Mouse (Mus musculus) embryonic fibroblast, embryonic 13.5 days (primary cell): ENCODE data around the gene Proser1. TPM values are rescaled to one million over a fixed set of nuclear protein-coding genes. Genes with fewer than 3 reads are reported as not detected.

Source experiments
- H3K27ac ChIP-seq: 2 replicates; pipeline ENCODE4 v1.5.1; 2012; ENCODE audit warnings: low read length, control low read depth, inconsistent platforms; ENCODE audit not compliant: insufficient read depth
- H3K4me1 ChIP-seq: 2 replicates; pipeline ENCODE4 v1.6.1; 2011; ENCODE audit warnings: low read length; ENCODE audit not compliant: control insufficient read depth, insufficient read depth
- H3K4me3 ChIP-seq: 2 replicates; pipeline ENCODE4 v1.5.1; 2011; ENCODE audit warnings: mild to moderate bottlenecking, control low read depth, low read length; ENCODE audit not compliant: insufficient read depth
- CTCF ChIP-seq: IDR thresholded peaks from 2 replicates; pipeline ENCODE4 v1.5.1; 2011; ENCODE audit warnings: mild to moderate bottlenecking, control low read depth, low read length, moderate library complexity, borderline replicate concordance; ENCODE audit not compliant: insufficient read depth
- POLR2A ChIP-seq: IDR thresholded peaks from 2 replicates; pipeline ENCODE4 v1.6.1; 2011; ENCODE audit warnings: low read depth, mild to moderate bottlenecking, control low read depth, low read length, moderate library complexity
- polyA plus RNA-seq: library from polyadenylated mRNA; stranded (reverse); fragments of >200 nt; gene quantifications from 2 replicates; pipeline ENCODE4 v1.2.4, GENCODE M21; 2011; ENCODE audit warnings: low read depth; ENCODE audit not compliant: missing spikeins, insufficient read length

Gene Proser1
- polyA plus RNA-seq, 1 experiment = 10.6 TPM

DNA sequence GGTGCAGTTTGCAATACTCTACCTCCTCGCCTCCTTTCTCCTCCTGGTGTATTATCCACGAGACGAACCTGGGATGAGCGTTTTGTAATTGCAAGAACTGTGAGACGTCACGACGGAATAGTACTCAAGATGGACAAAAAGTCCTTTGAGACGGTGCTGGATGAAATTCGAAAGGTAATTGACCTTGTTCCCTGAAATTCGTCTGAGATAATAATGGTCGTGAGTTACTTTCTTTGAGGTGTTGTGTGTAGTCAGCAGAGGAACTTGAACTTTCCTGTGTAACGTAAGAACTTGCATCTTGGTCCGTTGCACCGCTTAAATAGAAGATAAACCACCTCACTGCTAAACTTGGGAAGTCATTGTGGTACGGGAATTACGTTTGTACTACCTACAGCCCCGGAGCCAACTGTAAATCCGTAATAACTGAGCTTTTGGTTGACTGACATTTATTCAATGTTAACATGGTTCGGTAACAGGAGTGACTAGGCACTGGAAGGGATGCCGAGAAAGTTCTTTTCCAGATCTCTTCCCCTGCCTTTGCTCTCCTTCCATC lies 756 bp downstream of the Proser1 start:
- Histone ChIP-seq H3K4me3 (peak overlapping the region; percentile 95), H3K4me1 (peaks cover 2% of the 10 kb centered on the region; the same call in 1 of the 2 replicates), H3K27ac (no peak overlapping the region; the same call in 1 of the 2 replicates)
- TF ChIP-seq POLR2A = no peak

DNA sequence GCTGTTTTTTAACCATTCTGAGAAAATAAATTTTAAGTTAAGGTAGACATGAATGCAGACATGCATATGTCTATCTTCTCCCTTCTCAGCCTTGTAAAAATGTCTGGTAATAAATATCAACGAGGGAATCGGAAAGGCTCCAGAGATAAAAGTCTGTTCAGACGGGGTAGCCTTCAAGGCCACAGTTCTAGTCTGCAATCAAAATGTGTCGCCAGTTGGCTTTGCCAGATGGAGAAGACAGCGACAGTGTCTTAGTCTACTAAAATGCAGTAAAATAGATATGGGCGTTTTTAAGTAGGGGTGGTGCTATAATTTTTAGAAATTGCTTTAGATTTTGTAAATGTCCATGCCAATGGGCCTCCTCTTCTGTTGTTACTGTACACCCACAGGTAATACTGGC lies 1.9 kb downstream of the Proser1 start:
- Histone ChIP-seq H3K4me1 (peaks cover 2% of the 10 kb centered on the region; the same call in 1 of the 2 replicates), H3K4me3 (peak overlapping the region; percentile 43), H3K27ac (no peak overlapping the region)
- TF ChIP-seq CTCF = no peak
- TF ChIP-seq POLR2A = no peak

DNA sequence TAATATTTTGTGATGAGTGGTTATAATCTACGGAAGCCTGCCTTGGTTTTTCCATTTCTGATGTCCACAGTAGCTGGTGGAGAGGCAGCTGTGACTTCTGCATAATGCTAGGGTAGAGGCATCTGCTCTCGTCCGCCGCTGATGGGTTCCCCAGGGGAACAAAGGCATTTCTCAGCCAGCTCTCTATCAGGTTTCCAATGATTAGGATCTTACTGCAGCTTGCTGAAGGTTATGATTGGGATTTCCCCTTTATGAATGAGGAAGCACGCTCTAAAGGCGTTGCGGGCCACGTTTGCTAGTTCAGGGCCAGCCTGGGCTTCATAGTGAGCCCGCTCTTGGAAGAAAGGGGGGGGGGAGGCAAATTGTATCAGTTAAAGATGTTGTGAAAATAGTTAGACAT lies 3.0 kb downstream of the Proser1 start:
- TF ChIP-seq CTCF = no peak
- TF ChIP-seq POLR2A = no peak
- Histone ChIP-seq H3K4me1 (peaks cover 2% of the 10 kb centered on the region; the same call in 1 of the 2 replicates), H3K4me3 (no peak overlapping the region), H3K27ac (no peak overlapping the region)

DNA sequence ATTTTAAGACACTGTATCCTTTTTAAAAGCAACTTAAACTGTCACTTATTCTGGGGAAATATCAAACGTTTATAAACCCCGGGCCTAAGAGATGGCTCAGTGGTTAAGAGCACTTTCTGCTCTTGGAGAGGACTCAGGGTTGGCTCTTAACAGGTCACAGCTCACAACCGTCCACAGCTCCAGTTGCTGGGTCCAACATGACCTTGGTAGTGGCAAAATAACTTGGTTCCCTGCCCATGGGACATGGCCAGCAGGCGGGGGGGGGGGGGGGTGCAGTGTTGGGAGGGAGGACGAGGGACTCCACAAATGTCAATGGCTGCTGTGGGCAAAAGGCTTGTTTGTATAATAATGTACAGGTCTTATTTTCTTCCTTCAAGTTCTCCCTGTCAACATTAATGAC lies 3.9 kb downstream of the Proser1 start:
- Histone ChIP-seq H3K4me3 (no peak overlapping the region), H3K4me1 (peaks cover 2% of the 10 kb centered on the region; the same call in 1 of the 2 replicates), H3K27ac (no peak overlapping the region)
- TF ChIP-seq CTCF (no peak), POLR2A (no peak)

DNA sequence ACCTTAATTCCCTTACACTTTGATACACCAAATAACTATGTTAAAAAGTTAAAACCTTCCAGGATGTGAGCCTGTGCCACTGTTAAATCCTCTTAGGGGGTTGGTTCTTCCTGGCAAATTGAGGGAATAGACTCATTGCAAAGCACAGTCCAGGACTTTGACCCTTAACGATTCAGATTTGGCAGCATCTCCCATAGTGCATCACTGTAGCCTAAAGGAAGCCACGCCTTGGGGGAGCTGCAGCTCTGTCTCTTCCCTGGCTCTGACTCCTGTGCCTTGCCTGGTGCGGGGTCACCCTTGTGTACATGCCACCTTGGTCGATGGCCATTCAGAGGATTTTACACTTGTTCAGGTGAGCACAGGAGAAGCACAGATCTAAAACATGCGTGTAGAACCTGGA lies 6.2 kb downstream of the Proser1 start:
- H3K4me3 ChIP-seq = no peak overlapping the region
- H3K27ac ChIP-seq = no peak overlapping the region
- H3K4me1 ChIP-seq = peaks cover 2% of the 10 kb centered on the region; the same call in 1 of the 2 replicates
- TF ChIP-seq CTCF (no peak), POLR2A (no peak)

DNA sequence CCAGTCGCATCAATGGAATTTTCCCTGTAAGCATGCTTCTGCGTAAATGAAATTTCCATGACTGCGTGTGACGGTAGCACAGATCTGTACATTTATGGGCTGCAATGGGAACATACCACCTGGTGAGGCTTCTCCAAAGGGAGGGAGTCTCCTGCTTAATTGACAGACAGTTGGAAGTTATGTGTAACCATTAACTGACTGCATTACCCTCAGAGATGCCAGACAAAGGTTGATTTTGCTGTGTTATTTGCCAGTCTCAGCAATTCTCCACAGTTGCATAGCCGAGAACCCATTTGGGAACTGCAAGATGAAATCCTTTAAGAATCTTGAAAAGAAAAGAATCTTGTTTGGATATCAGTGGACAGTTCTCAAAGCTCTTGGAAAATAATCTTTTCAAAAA lies 8.6 kb downstream of the Proser1 start:
- no peak for TF ChIP-seq CTCF
- TF ChIP-seq POLR2A = no peak
- no peak overlapping the region for H3K4me3 ChIP-seq
- H3K27ac ChIP-seq = no peak overlapping the region
- H3K4me1 ChIP-seq = no peaks in the 10 kb centered on the region

DNA sequence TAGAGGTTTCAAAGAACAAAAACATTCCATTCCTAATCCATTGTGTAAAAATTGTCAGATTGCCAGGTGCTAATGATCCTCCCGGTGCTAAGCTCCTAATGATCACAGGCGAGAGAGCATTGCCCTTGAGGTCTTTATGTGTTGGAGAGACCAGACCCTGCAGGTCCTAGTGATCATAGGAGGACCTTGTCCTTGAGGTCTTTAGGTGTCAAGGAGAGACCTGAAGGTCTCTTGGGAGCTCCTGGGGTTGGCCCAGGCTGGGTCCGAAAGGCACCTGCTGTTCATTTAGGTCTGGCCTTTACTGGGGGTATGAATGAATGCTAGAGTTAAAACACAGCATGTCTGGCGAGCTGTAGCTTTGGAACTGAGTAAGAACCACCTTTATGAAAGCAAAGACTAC lies 10.7 kb downstream of the Proser1 start:
- TF ChIP-seq CTCF = no peak
- TF ChIP-seq POLR2A = no peak
- no peak overlapping the region for H3K27ac ChIP-seq
- no peak overlapping the region for H3K4me3 ChIP-seq
- H3K4me1 ChIP-seq = no peaks in the 10 kb centered on the region

DNA sequence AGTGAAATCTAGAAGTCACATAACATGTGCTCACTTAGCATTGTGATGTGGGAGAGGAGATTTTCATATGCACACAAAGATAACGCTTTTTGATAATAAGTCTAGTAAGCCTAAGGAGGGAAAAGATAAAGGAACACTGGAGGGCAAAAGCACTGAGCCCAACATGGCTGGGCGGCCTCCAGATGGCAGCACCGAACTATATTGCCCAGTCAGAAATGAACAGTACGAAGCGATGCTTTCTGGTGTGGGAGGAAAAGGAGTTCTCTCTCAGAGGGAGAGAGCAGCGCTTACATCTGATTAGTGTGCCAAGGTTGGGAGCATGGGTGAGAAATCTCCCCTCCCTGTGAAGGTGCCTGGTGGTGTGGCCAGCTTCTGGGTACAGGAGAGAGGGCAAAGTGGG lies 12.4 kb downstream of the Proser1 start:
- Histone ChIP-seq H3K4me3 (no peak overlapping the region), H3K4me1 (no peaks in the 10 kb centered on the region), H3K27ac (no peak overlapping the region)
- TF ChIP-seq CTCF (peak; percentile 71; the same call in 1 of the 2 replicates), POLR2A (no peak)

DNA sequence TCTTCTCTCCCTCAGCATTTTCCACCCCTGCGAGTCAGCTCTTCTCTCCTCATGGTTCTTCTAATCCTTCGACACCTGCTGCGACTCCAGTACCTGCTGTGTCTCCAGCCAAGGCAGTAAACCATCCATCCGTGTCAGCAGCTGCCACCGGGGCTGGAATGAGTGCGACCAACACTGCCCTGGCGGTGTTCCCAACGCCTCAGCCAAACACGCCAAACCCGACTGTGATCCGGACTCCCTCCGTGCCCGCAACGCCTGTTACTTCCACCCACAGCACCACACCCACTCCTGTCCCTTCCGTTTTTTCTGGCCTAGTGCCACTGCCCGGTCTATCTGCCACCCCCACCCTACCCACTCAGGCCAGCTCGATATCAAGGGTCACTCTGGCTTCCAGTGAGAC lies 14.0 kb downstream of the Proser1 start:
- Histone ChIP-seq H3K4me3 (no peak overlapping the region), H3K4me1 (no peaks in the 10 kb centered on the region), H3K27ac (no peak overlapping the region)
- no peak for TF ChIP-seq POLR2A
- no peak for TF ChIP-seq CTCF

DNA sequence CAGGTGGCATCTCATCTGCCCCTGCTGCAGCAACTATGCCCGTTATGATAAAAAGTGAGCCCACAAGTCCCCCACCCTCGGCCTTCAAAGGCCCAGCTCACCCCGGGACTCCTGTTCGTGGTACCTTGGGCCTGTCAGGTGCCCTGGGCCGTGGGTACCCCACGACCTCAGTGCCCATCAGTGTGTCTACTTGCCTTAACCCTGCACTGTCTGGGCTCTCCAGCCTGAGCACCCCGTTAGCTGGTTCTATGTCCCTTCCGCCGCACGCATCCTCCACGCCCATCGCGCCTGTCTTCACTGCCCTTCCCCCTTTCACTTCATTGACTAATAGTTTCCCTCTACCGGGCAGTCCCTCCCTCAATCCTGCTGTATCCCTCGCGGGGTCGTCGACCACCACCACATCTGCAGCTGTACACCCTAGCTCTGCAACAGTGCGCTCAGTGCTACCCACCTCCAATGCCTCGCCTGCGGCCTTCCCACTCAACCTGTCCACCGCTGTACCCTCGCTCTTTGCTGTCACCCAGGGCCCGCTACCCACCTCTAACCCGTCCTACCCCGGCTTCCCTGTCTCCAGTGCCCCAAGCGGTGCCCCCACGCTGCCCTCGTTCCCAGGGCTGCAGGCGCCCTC lies 15.1 kb downstream of the Proser1 start:
- no peak overlapping the region for H3K4me3 ChIP-seq
- no peak overlapping the region for H3K27ac ChIP-seq
- no peaks in the 10 kb centered on the region for H3K4me1 ChIP-seq
- TF ChIP-seq CTCF (no peak), POLR2A (no peak)

DNA sequence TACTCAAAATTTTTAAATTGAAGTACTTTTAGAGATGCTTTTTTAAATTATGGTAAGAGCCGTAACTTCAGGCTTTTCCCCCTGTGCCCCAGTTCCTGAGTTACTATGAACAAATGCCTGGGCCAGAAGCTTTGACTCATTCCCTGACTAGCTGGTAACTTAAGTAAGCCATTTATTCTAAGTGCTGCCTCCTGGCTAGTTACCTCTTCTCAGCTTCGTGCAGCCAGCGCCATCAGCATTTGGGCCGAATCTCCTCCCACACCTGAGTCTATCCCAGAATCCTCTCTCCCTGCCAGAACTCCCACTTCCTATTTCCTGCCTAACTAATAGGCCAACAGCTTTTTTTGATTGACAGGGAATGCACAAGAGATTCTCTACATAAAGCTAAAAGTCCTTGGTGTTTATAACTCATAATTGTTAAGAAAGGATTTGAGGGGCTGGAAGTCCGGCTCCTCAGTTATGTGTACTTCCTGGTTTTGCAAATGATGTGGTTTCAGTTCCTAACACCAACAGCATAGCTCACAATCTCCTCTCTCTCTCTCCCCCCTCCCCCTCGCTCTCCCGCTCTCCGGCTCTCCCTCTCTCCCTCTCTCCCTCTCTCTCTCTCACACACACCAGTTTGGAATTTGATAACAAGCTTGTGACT lies 20.1 kb downstream of the Proser1 start:
- no peak overlapping the region for H3K27ac ChIP-seq
- no peak overlapping the region for H3K4me3 ChIP-seq
- no peak for TF ChIP-seq POLR2A
- no peak for TF ChIP-seq CTCF
- H3K4me1 ChIP-seq = no peaks in the 10 kb centered on the region
